In the genomic region with DNA sequence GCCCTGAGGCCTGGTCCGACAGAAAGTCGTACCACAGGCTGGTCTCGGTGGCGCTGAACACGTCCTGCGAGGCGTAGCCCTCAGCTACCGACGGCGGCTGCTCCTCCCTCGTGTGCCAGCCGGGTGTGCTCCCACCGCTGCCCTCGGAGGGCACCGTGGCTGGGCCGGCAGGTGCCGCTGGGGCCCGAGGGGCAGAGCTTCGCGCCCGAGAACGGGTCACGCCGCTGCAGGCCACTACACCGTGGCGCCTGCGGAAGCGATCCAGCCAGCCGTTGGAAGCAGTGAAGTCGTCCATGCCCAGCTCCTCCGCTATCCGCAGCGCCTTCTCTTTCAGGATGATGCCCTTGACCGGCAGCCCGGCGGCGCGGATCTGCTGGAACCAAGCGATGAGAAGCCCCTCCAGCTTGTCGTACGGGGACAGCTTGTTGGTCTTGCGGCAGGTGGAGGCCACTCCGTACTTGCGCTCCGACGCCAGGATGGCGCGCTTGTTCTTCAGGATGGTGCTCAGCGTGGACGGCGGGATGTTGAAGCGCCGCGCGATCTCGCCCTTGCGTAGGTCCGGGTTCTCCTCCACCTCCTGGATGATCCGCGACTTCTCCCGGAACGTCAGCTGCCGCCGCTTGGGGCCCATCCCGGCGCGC, we compare ENCODE assay signal across 8 mouse cellular contexts. TPM values are rescaled to one million over a fixed set of nuclear protein-coding genes. Genes with fewer than 3 reads are reported as not detected.
DNase-seq lines count a peak whose midpoint lies in the region; ATAC-seq and TF ChIP-seq lines count a peak whose summit lies in the region.

No protein-coding gene starts in this region.

- TF ChIP-seq EP300 in ES-Bruce4 (IDR thresholded peaks at IDR 0.05; ENCODE audit: insufficient read depth, low read depth, low read length): no peak

- H3K4me1 ChIP-seq in ES-Bruce4 (ENCODE audit: control insufficient read depth, insufficient read depth, low read length): peaks cover 4% of the 10 kb centered on the region
- H3K4me1 ChIP-seq in forebrain, embryonic 13.5 days: peaks cover 44% of the 10 kb centered on the region
- peaks cover 40% of the 10 kb centered on the region for H3K4me1 ChIP-seq in lung, embryonic 16.5 days (replicated peaks; ENCODE audit: control insufficient read depth, insufficient read depth, low read length)
- peaks cover 29% of the 10 kb centered on the region for H3K4me1 ChIP-seq in olfactory bulb, adult 2 months (ENCODE audit: control insufficient read depth, insufficient read depth, low read length)

- H3K27ac ChIP-seq in ES-Bruce4 (ENCODE audit: insufficient read depth, low read length): no peak overlapping the region
- peak overlapping the region; percentile 91 for H3K27ac ChIP-seq in forebrain, embryonic 13.5 days
- peak overlapping the region; percentile 91 for H3K27ac ChIP-seq in lung, embryonic 16.5 days (ENCODE audit: low read length)
- H3K27ac ChIP-seq in olfactory bulb, adult 2 months (ENCODE audit: insufficient read depth, low read depth, low read length): peak overlapping the region; percentile 66

- no peak for TF ChIP-seq POLR2A in ES-Bruce4 (IDR thresholded peaks at IDR 0.05; ENCODE audit: insufficient read depth, low read length)
- TF ChIP-seq POLR2A in olfactory bulb, adult 2 months (IDR thresholded peaks at IDR 0.05; ENCODE audit: insufficient read depth, low read depth, low read length): no peak

- peak overlapping the region; percentile 95 for H3K4me2 ChIP-seq in forebrain, embryonic 13.5 days
- H3K4me2 ChIP-seq in lung, embryonic 16.5 days (ENCODE audit: low read depth, low read length): peak overlapping the region; percentile 86

- peak; percentile 50 for DNase-seq in c-Kit-positive CD71-positive TER-119-positive erythroid progenitor cells, embryonic 14.5 days (ENCODE audit: low spot score)
- DNase-seq in heart, postnatal 14 days: peak; percentile 64 to 67
- peak; percentile 42 to 62 for DNase-seq in layer of hippocampus, adult 18-20 months (ENCODE audit: low spot score in 2 of 2)
- DNase-seq in thymus, postnatal 0 days (ENCODE audit: low spot score): peak; percentile 59

- intact Hi-C loops in heart, postnatal 14 days (cut with DNase I): loop anchor here (2.0 kb wide), 1 partner anchor 75 kb away; no protein-coding TSS in a partner anchor

- H3K9me3 ChIP-seq in ES-Bruce4 (replicated peaks; ENCODE audit: control insufficient read depth, insufficient read depth, low read length, poor library complexity, severe bottlenecking): no peaks in the 10 kb centered on the region
- H3K9me3 ChIP-seq in forebrain, embryonic 13.5 days (replicated peaks): no peaks in the 10 kb centered on the region
- H3K9me3 ChIP-seq in lung, embryonic 16.5 days (ENCODE audit: control insufficient read depth, low read length): no peaks in the 10 kb centered on the region

- H3K9ac ChIP-seq in ES-Bruce4 (ENCODE audit: low read depth, poor library complexity, severe bottlenecking): peak overlapping the region; percentile 80
- peak overlapping the region; percentile 98 for H3K9ac ChIP-seq in forebrain, embryonic 13.5 days
- peak overlapping the region; percentile 94 for H3K9ac ChIP-seq in lung, embryonic 16.5 days (ENCODE audit: low read length)

- ATAC-seq in forebrain, embryonic 13.5 days: peak; percentile 56
- peak; percentile 58 for ATAC-seq in lung, embryonic 16.5 days (ENCODE audit: low read depth)

- H3K27me3 ChIP-seq in ES-Bruce4 (ENCODE audit: control insufficient read depth, insufficient read depth, low read length, poor library complexity, severe bottlenecking): no peaks in the 10 kb centered on the region
- H3K27me3 ChIP-seq in forebrain, embryonic 13.5 days: no peaks in the 10 kb centered on the region
- no peaks in the 10 kb centered on the region for H3K27me3 ChIP-seq in lung, embryonic 16.5 days (ENCODE audit: control insufficient read depth, insufficient read depth, low read depth, low read length)

- no peak for TF ChIP-seq CTCF in ES-Bruce4 (IDR thresholded peaks at IDR 0.05; ENCODE audit: low read depth, low read length)
- TF ChIP-seq CTCF in olfactory bulb, adult 2 months (IDR thresholded peaks at IDR 0.05; ENCODE audit: insufficient read depth, low read depth, low read length): no peak

- WGBS in forebrain, embryonic 13.5 days: under 1% methylated on average over 57 of the region's 67 CpGs
- under 1% methylated on average over 66 of the region's 67 CpGs for WGBS in lung, embryonic 16.5 days
- WGBS in olfactory bulb, adult 2 months: under 1% methylated on average over 67 of the region's 67 CpGs

- no peaks in the 10 kb centered on the region for H3K36me3 ChIP-seq in ES-Bruce4 (ENCODE audit: control insufficient read depth, insufficient read depth, low read length, poor library complexity, severe bottlenecking)
- H3K36me3 ChIP-seq in forebrain, embryonic 13.5 days (ENCODE audit: poor library complexity, severe bottlenecking): peaks cover 15% of the 10 kb centered on the region; the same call in 1 of the 2 replicates
- peaks cover 4% of the 10 kb centered on the region for H3K36me3 ChIP-seq in lung, embryonic 16.5 days (ENCODE audit: control insufficient read depth, insufficient read depth, low read length)

- H3K4me3 ChIP-seq in ES-Bruce4 (ENCODE audit: low read depth, low read length): peak overlapping the region; percentile 92
- H3K4me3 ChIP-seq in forebrain, embryonic 13.5 days: peak overlapping the region; percentile 91
- peak overlapping the region; percentile 90 for H3K4me3 ChIP-seq in lung, embryonic 16.5 days (ENCODE audit: low read length)
- H3K4me3 ChIP-seq in olfactory bulb, adult 2 months (ENCODE audit: insufficient read depth, low read depth, low read length): peak overlapping the region; percentile 76

RNA-seq across cellular contexts. Expression of a gene that starts 0.5 kb away (rescaled TPM):
- 12.2 and 12.3 TPM in 2 replicates for polyA plus RNA-seq in ES-Bruce4 (2011; ENCODE audit: insufficient read depth, insufficient read length, low read depth, missing spikeins)
- 14.8 and 15.3 TPM in 2 replicates for polyA plus RNA-seq in forebrain, embryonic 13.5 days (2015; fragmentation: Nextera tagmentation; extraction: Ambion mirVana)
- 10 to 100 TPM; 60.6 to 61.0 TPM for total RNA-seq in heart, postnatal 14 days (2021)
- 10 to 100 TPM; 70.4 to 73.5 TPM for total RNA-seq in layer of hippocampus, adult 18-20 months (2021)
- polyA plus RNA-seq in lung, embryonic 16.5 days (2015; fragmentation: Nextera tagmentation; extraction: Ambion mirVana): 8.4 and 9.5 TPM in 2 replicates
- polyA plus RNA-seq in olfactory bulb, adult 2 months (2012; ENCODE audit: insufficient read depth, insufficient read length, low replicate concordance, missing spikeins): not detected in 2 replicates
- polyA plus RNA-seq in thymus, postnatal 0 days (2015; fragmentation: Nextera tagmentation; extraction: Ambion mirVana): 5.2 and 7.8 TPM in 2 replicates

RNA-seq across cellular contexts. Expression of a gene that starts 7.4 kb away (rescaled TPM):
- 26.1 and 28.8 TPM in 2 replicates for polyA plus RNA-seq in ES-Bruce4 (2011; ENCODE audit: insufficient read depth, insufficient read length, low read depth, missing spikeins)
- polyA plus RNA-seq in forebrain, embryonic 13.5 days (2015; fragmentation: Nextera tagmentation; extraction: Ambion mirVana): 52.0 and 59.7 TPM in 2 replicates
- total RNA-seq in heart, postnatal 14 days (2021): 10 to 100 TPM; 12.2 to 14.4 TPM
- 10 to 100 TPM; 15.5 to 15.9 TPM for total RNA-seq in layer of hippocampus, adult 18-20 months (2021)
- 61.0 TPM in 2 replicates for polyA plus RNA-seq in lung, embryonic 16.5 days (2015; fragmentation: Nextera tagmentation; extraction: Ambion mirVana)
- polyA plus RNA-seq in olfactory bulb, adult 2 months (2012; ENCODE audit: insufficient read depth, insufficient read length, low replicate concordance, missing spikeins): not detected in 2 replicates
- 48.4 and 58.6 TPM in 2 replicates for polyA plus RNA-seq in thymus, postnatal 0 days (2015; fragmentation: Nextera tagmentation; extraction: Ambion mirVana)

RNA-seq across cellular contexts. Expression of a gene that starts 7.7 kb away (rescaled TPM):
- 1.2 and 2.0 TPM in 2 replicates for polyA plus RNA-seq in ES-Bruce4 (2011; ENCODE audit: insufficient read depth, insufficient read length, low read depth, missing spikeins)
- 12.5 and 12.6 TPM in 2 replicates for polyA plus RNA-seq in forebrain, embryonic 13.5 days (2015; fragmentation: Nextera tagmentation; extraction: Ambion mirVana)
- total RNA-seq in heart, postnatal 14 days (2021): 1 to 10 TPM; 7.6 to 8.3 TPM
- total RNA-seq in layer of hippocampus, adult 18-20 months (2021): 1 to 10 TPM; 7.2 to 9.0 TPM
- 6.5 and 8.8 TPM in 2 replicates for polyA plus RNA-seq in lung, embryonic 16.5 days (2015; fragmentation: Nextera tagmentation; extraction: Ambion mirVana)
- polyA plus RNA-seq in olfactory bulb, adult 2 months (2012; ENCODE audit: insufficient read depth, insufficient read length, low replicate concordance, missing spikeins): not detected in 2 replicates
- polyA plus RNA-seq in thymus, postnatal 0 days (2015; fragmentation: Nextera tagmentation; extraction: Ambion mirVana): 1.4 and 1.5 TPM in 2 replicates

RNA-seq across cellular contexts. Expression of a gene that starts 19.5 kb away (rescaled TPM):
- 74.5 and 79.8 TPM in 2 replicates for polyA plus RNA-seq in ES-Bruce4 (2011; ENCODE audit: insufficient read depth, insufficient read length, low read depth, missing spikeins)
- polyA plus RNA-seq in forebrain, embryonic 13.5 days (2015; fragmentation: Nextera tagmentation; extraction: Ambion mirVana): 97.1 and 99.3 TPM in 2 replicates
- 10 to 100 TPM; 11.1 to 12.2 TPM for total RNA-seq in heart, postnatal 14 days (2021)
- total RNA-seq in layer of hippocampus, adult 18-20 months (2021): 10 to 100 TPM; 57.7 to 60.0 TPM
- polyA plus RNA-seq in lung, embryonic 16.5 days (2015; fragmentation: Nextera tagmentation; extraction: Ambion mirVana): 57.9 and 63.5 TPM in 2 replicates
- polyA plus RNA-seq in olfactory bulb, adult 2 months (2012; ENCODE audit: insufficient read depth, insufficient read length, low replicate concordance, missing spikeins): not detected in 2 replicates
- polyA plus RNA-seq in thymus, postnatal 0 days (2015; fragmentation: Nextera tagmentation; extraction: Ambion mirVana): 47.8 and 50.6 TPM in 2 replicates

RNA-seq across cellular contexts. Expression of a gene that starts 27.5 kb away (rescaled TPM):
- 6.5 and 8.5 TPM in 2 replicates for polyA plus RNA-seq in ES-Bruce4 (2011; ENCODE audit: insufficient read depth, insufficient read length, low read depth, missing spikeins)
- 31.3 and 32.4 TPM in 2 replicates for polyA plus RNA-seq in forebrain, embryonic 13.5 days (2015; fragmentation: Nextera tagmentation; extraction: Ambion mirVana)
- 10 to 100 TPM; 37.3 to 40.8 TPM for total RNA-seq in heart, postnatal 14 days (2021)
- 10 to 100 TPM; 22.1 to 24.4 TPM for total RNA-seq in layer of hippocampus, adult 18-20 months (2021)
- polyA plus RNA-seq in lung, embryonic 16.5 days (2015; fragmentation: Nextera tagmentation; extraction: Ambion mirVana): 29.0 and 29.7 TPM in 2 replicates
- not detected in 2 replicates for polyA plus RNA-seq in olfactory bulb, adult 2 months (2012; ENCODE audit: insufficient read depth, insufficient read length, low replicate concordance, missing spikeins)
- polyA plus RNA-seq in thymus, postnatal 0 days (2015; fragmentation: Nextera tagmentation; extraction: Ambion mirVana): 19.1 and 22.2 TPM in 2 replicates
